Mouse (Mus musculus): Measurements from ENCODE around the gene Cspg5.

Cspg5 gene

GRCm38 (mm10) chr9:110255407-110256019 is 11.9 kb downstream of the Cspg5 start:
- DNase-seq (ENCODE audit: low spot score) = no peak

GRCm38 (mm10) chr9:110258646-110259045 is 15.1 kb downstream of the Cspg5 start:
- no peak for DNase-seq (ENCODE audit: low spot score)

GRCm38 (mm10) chr9:110259118-110259517 is 15.5 kb downstream of the Cspg5 start:
- DNase-seq (ENCODE audit: low spot score) = no peak

GRCm38 (mm10) chr9:110263181-110263580 is 19.6 kb downstream of the Cspg5 start:
- DNase-seq (ENCODE audit: low spot score) = no peak

- no peak for DNase-seq (ENCODE audit: low spot score)
Observed at GRCm38 (mm10) chr9:110264991-110265390, 21.4 kb downstream of the Cspg5 start.

GRCm38 (mm10) chr9:110268416-110268815 is 24.8 kb downstream of the Cspg5 start:
- no peak for DNase-seq (ENCODE audit: low spot score)

GRCm38 (mm10) chr9:110272330-110272729 is 28.7 kb downstream of the Cspg5 start:
- DNase-seq (ENCODE audit: low spot score) = no peak

- no peak for DNase-seq (ENCODE audit: low spot score)
Observed at GRCm38 (mm10) chr9:110273507-110273906, 29.9 kb downstream of the Cspg5 start.

- DNase-seq (ENCODE audit: low spot score) = no peak
Observed at GRCm38 (mm10) chr9:110275882-110276281, 32.3 kb downstream of the Cspg5 start.

GRCm38 (mm10) chr9:110277431-110277881 is 33.9 kb downstream of the Cspg5 start:
- peak; percentile 57 for DNase-seq (ENCODE audit: low spot score)

- no peak for DNase-seq (ENCODE audit: low spot score)
Observed at GRCm38 (mm10) chr9:110284075-110284697, 40.6 kb downstream of the Cspg5 start.

GRCm38 (mm10) chr9:110287321-110287924 is 43.8 kb downstream of the Cspg5 start:
- peak; percentile 43 for DNase-seq (ENCODE audit: low spot score)

GRCm38 (mm10) chr9:110293254-110293718 is 49.7 kb downstream of the Cspg5 start:
- no peak for DNase-seq (ENCODE audit: low spot score)

- DNase-seq (ENCODE audit: low spot score) = no peak
Observed at GRCm38 (mm10) chr9:110293873-110294415, 50.4 kb downstream of the Cspg5 start.

- no peak for DNase-seq (ENCODE audit: low spot score)
Observed at GRCm38 (mm10) chr9:110294786-110295185, 51.2 kb downstream of the Cspg5 start.

GRCm38 (mm10) chr9:110296867-110297627 is 53.5 kb downstream of the Cspg5 start:
- DNase-seq (ENCODE audit: low spot score) = peak; percentile 82

- DNase-seq (ENCODE audit: low spot score) = no peak
Observed at GRCm38 (mm10) chr9:110304516-110304915, 60.9 kb downstream of the Cspg5 start.

GRCm38 (mm10) chr9:110304969-110305651 is 61.5 kb downstream of the Cspg5 start, which contains the start of gene Elp6:
Gene Elp6, plus strand, starts transcription at chr9:110305173.
- DNase-seq (ENCODE audit: low spot score) = peak; percentile 91

- no peak for DNase-seq (ENCODE audit: low spot score)
Observed at GRCm38 (mm10) chr9:110306371-110306770, 62.8 kb downstream of the Cspg5 start.
